Mouse (Mus musculus): ENCODE measurements around the gene Nostrin. TPM values are rescaled to one million over a fixed set of nuclear protein-coding genes. Genes with fewer than 3 reads are reported as not detected.
A peak's percentile ranks its signal among the peaks of the same experiment; 100 is the strongest.

Nostrin gene
- polyA plus RNA-seq, 1 experiment = 0.13 TPM

GRCm38 (mm10) chr2:69193555-69193954, 58.0 kb downstream of the Nostrin start:
- Histone ChIP-seq H3K36me3 (ENCODE audit: control insufficient read depth, insufficient read depth) (peaks cover 34% of the 10 kb centered on the region), H3K27me3 (ENCODE audit: control insufficient read depth, insufficient read depth, insufficient read length) (no peaks in the 10 kb centered on the region), H3K79me2 (ENCODE audit: control insufficient read depth, insufficient read depth) (no peaks in the 10 kb centered on the region), H3ac (ENCODE audit: control insufficient read depth, insufficient read length) (no peak overlapping the region), H3K4me3 (no peak overlapping the region), H3K4me2 (ENCODE audit: low read depth) (no peak overlapping the region)
- TF ChIP-seq CEBPB (IDR thresholded peaks at IDR 0.05; ENCODE audit: insufficient read depth, poor library complexity, severe bottlenecking) (no peak), TCF12 (IDR thresholded peaks at IDR 0.05; ENCODE audit: insufficient read depth, poor library complexity, severe bottlenecking) (no peak), REST (IDR thresholded peaks at IDR 0.05; ENCODE audit: insufficient read depth, insufficient read length) (no peak)

GRCm38 (mm10) chr2:69205185-69205584, 69.6 kb downstream of the Nostrin start:
- peak overlapping the region; percentile 5 for H3ac ChIP-seq (ENCODE audit: control insufficient read depth, insufficient read length)
- TF ChIP-seq USF1 (IDR thresholded peaks at IDR 0.05; ENCODE audit: low read depth) = no peak
- TF ChIP-seq E2F4 (IDR thresholded peaks at IDR 0.05; ENCODE audit: insufficient read depth) = no peak
- no peak for TF ChIP-seq TCF12 (IDR thresholded peaks at IDR 0.05; ENCODE audit: insufficient read depth, poor library complexity, severe bottlenecking)
- no peak for TF ChIP-seq REST (IDR thresholded peaks at IDR 0.05; ENCODE audit: insufficient read depth, insufficient read length)
- no peak for TF ChIP-seq CEBPB (IDR thresholded peaks at IDR 0.05; ENCODE audit: insufficient read depth, poor library complexity, severe bottlenecking)
- TF ChIP-seq SRF (IDR thresholded peaks at IDR 0.05; ENCODE audit: control insufficient read depth, insufficient read length, low read depth) = no peak
- peak overlapping the region; percentile 69 for H3K4me2 ChIP-seq (ENCODE audit: low read depth)

GRCm38 (mm10) chr2:69205791-69206351, 70.3 kb downstream of the Nostrin start, which contains the start of gene Spc25:
Spc25 (minus strand) TSS chr2:69206194.
- TF ChIP-seq POLR2AphosphoS2 (IDR thresholded peaks at IDR 0.05; ENCODE audit: insufficient read length, low read depth) (peak; percentile 78), MAX (IDR thresholded peaks at IDR 0.05; ENCODE audit: low read depth) (no peak), TCF3 (IDR thresholded peaks at IDR 0.05; ENCODE audit: insufficient read length, low read depth) (no peak), REST (IDR thresholded peaks at IDR 0.05; ENCODE audit: insufficient read depth, insufficient read length) (no peak), POLR2A (IDR thresholded peaks at IDR 0.05; ENCODE audit: insufficient read length, low read depth) (peak; percentile 77), TCF12 (IDR thresholded peaks at IDR 0.05; ENCODE audit: insufficient read depth, poor library complexity, severe bottlenecking) (no peak), CEBPB (IDR thresholded peaks at IDR 0.05; ENCODE audit: insufficient read depth, poor library complexity, severe bottlenecking) (no peak), MYOD1 (IDR thresholded peaks at IDR 0.05; ENCODE audit: control insufficient read depth in 1 of 3, insufficient read length in 2 of 3, low read depth in 2 of 3) (no peak), MYOG (IDR thresholded peaks at IDR 0.05; ENCODE audit: control insufficient read depth in 1 of 3, insufficient read depth in 1 of 3, insufficient read length in 2 of 3, low read depth in 2 of 3) (peak in 1 of 3 experiments; percentile 9), SRF (IDR thresholded peaks at IDR 0.05; ENCODE audit: control insufficient read depth, insufficient read length, low read depth) (no peak), E2F4 (IDR thresholded peaks at IDR 0.05; ENCODE audit: insufficient read depth) (peak; percentile 98), USF1 (IDR thresholded peaks at IDR 0.05; ENCODE audit: low read depth) (no peak)
- H3K4me2 ChIP-seq (ENCODE audit: low read depth) = peak within 1 kb of the TSS; percentile 69
- peak within 1 kb of the TSS; percentile 64 for H3K4me3 ChIP-seq
- H3K36me3 ChIP-seq (ENCODE audit: control insufficient read depth, insufficient read depth) = no peaks in the 10 kb centered on the region
- H3K27me3 ChIP-seq (ENCODE audit: control insufficient read depth, insufficient read depth, insufficient read length) = no peaks in the 10 kb centered on the region
- peaks cover 20% of the 10 kb centered on the region for H3K79me2 ChIP-seq (ENCODE audit: control insufficient read depth, insufficient read depth)
- peak within 1 kb of the TSS; percentile 5 for H3ac ChIP-seq (ENCODE audit: control insufficient read depth, insufficient read length)

More at GRCm38 (mm10) chr2:69205185-69205584, 69.6 kb downstream of the Nostrin start:
- no peaks in the 10 kb centered on the region for H3K27me3 ChIP-seq (ENCODE audit: control insufficient read depth, insufficient read depth, insufficient read length)
- H3K4me3 ChIP-seq = peak overlapping the region; percentile 64
- H3K79me2 ChIP-seq (ENCODE audit: control insufficient read depth, insufficient read depth) = peaks cover 20% of the 10 kb centered on the region
- H3K36me3 ChIP-seq (ENCODE audit: control insufficient read depth, insufficient read depth) = no peaks in the 10 kb centered on the region

- no peaks in the 10 kb centered on the region for H3K36me3 ChIP-seq (ENCODE audit: control insufficient read depth, insufficient read depth)
- H3K79me2 ChIP-seq (ENCODE audit: control insufficient read depth, insufficient read depth) = peaks cover 20% of the 10 kb centered on the region
- H3K27me3 ChIP-seq (ENCODE audit: control insufficient read depth, insufficient read depth, insufficient read length) = no peaks in the 10 kb centered on the region
- H3ac ChIP-seq (ENCODE audit: control insufficient read depth, insufficient read length) = no peak overlapping the region
- no peak for TF ChIP-seq TCF3 (IDR thresholded peaks at IDR 0.05; ENCODE audit: insufficient read length, low read depth)
- TF ChIP-seq POLR2A (IDR thresholded peaks at IDR 0.05; ENCODE audit: insufficient read length, low read depth) = no peak
- no peak for TF ChIP-seq REST (IDR thresholded peaks at IDR 0.05; ENCODE audit: insufficient read depth, insufficient read length)
- TF ChIP-seq TCF12 (IDR thresholded peaks at IDR 0.05; ENCODE audit: insufficient read depth, poor library complexity, severe bottlenecking) = no peak
- TF ChIP-seq SRF (IDR thresholded peaks at IDR 0.05; ENCODE audit: control insufficient read depth, insufficient read length, low read depth) = no peak
- TF ChIP-seq E2F4 (IDR thresholded peaks at IDR 0.05; ENCODE audit: insufficient read depth) = no peak
- TF ChIP-seq MYOG (IDR thresholded peaks at IDR 0.05; ENCODE audit: control insufficient read depth in 1 of 3, insufficient read depth in 1 of 3, insufficient read length in 2 of 3, low read depth in 2 of 3) = no peak
- TF ChIP-seq MAX (IDR thresholded peaks at IDR 0.05; ENCODE audit: low read depth) = no peak
- no peak for TF ChIP-seq POLR2AphosphoS2 (IDR thresholded peaks at IDR 0.05; ENCODE audit: insufficient read length, low read depth)
- TF ChIP-seq MYOD1 (IDR thresholded peaks at IDR 0.05; ENCODE audit: control insufficient read depth in 1 of 3, insufficient read length in 2 of 3, low read depth in 2 of 3) = no peak
- no peak for TF ChIP-seq CEBPB (IDR thresholded peaks at IDR 0.05; ENCODE audit: insufficient read depth, poor library complexity, severe bottlenecking)
- TF ChIP-seq USF1 (IDR thresholded peaks at IDR 0.05; ENCODE audit: low read depth) = no peak
- peak overlapping the region; percentile 64 for H3K4me3 ChIP-seq
- peak overlapping the region; percentile 66 for H3K4me2 ChIP-seq (ENCODE audit: low read depth)
Observed at GRCm38 (mm10) chr2:69206523-69206922, 70.9 kb downstream of the Nostrin start.

- Histone ChIP-seq H3K4me2 (ENCODE audit: low read depth) (no peak overlapping the region), H3ac (ENCODE audit: control insufficient read depth, insufficient read length) (no peak overlapping the region), H3K27me3 (ENCODE audit: control insufficient read depth, insufficient read depth, insufficient read length) (no peaks in the 10 kb centered on the region), H3K79me2 (ENCODE audit: control insufficient read depth, insufficient read depth) (peaks cover 10% of the 10 kb centered on the region), H3K36me3 (ENCODE audit: control insufficient read depth, insufficient read depth) (no peaks in the 10 kb centered on the region), H3K4me3 (no peak overlapping the region)
- TF ChIP-seq POLR2AphosphoS2 (IDR thresholded peaks at IDR 0.05; ENCODE audit: insufficient read length, low read depth) (no peak), TCF3 (IDR thresholded peaks at IDR 0.05; ENCODE audit: insufficient read length, low read depth) (no peak), REST (IDR thresholded peaks at IDR 0.05; ENCODE audit: insufficient read depth, insufficient read length) (no peak), SRF (IDR thresholded peaks at IDR 0.05; ENCODE audit: control insufficient read depth, insufficient read length, low read depth) (no peak), MAX (IDR thresholded peaks at IDR 0.05; ENCODE audit: low read depth) (no peak), POLR2A (IDR thresholded peaks at IDR 0.05; ENCODE audit: insufficient read length, low read depth) (no peak), TCF12 (IDR thresholded peaks at IDR 0.05; ENCODE audit: insufficient read depth, poor library complexity, severe bottlenecking) (no peak), MYOD1 (IDR thresholded peaks at IDR 0.05; ENCODE audit: control insufficient read depth in 1 of 3, insufficient read length in 2 of 3, low read depth in 2 of 3) (no peak), MYOG (IDR thresholded peaks at IDR 0.05; ENCODE audit: control insufficient read depth in 1 of 3, insufficient read depth in 1 of 3, insufficient read length in 2 of 3, low read depth in 2 of 3) (no peak)
Observed at GRCm38 (mm10) chr2:69209684-69210083, 74.1 kb downstream of the Nostrin start.

Data from myocyte (in vitro differentiated cells).